In genomic region chr13:43183248-43184055, GRCm38 (mm10) we compare ENCODE assay signal across 7 mouse cellular contexts. TPM values are rescaled to one million over a fixed set of nuclear protein-coding genes. Genes with fewer than 3 reads are reported as not detected.
DNase-seq lines count a peak whose midpoint lies in the region; ATAC-seq and TF ChIP-seq lines count a peak whose summit lies in the region.

No protein-coding gene starts in this region.

- H3K36me3 ChIP-seq in neural tube, embryonic 11.5 days (ENCODE audit: control insufficient read depth, insufficient read depth, low read length): no peaks in the 10 kb centered on the region
- no peaks in the 10 kb centered on the region for H3K36me3 ChIP-seq in embryonic facial prominence, embryonic 15.5 days
- H3K36me3 ChIP-seq in limb, embryonic 14.5 days (ENCODE audit: control insufficient read depth, insufficient read depth, low read length): no peaks in the 10 kb centered on the region

- intact Hi-C loops in left cerebral cortex, postnatal 25 days (cut with DNase I): loop anchor here (2.0 to 10.0 kb wide), 3 partner anchors 121 to 341 kb away; partner anchors contain the start of gene Gfod1

- WGBS in neural tube, embryonic 11.5 days: 60% methylated on average over 8 of the region's 8 CpGs
- WGBS in embryonic facial prominence, embryonic 15.5 days: 35% methylated on average over 8 of the region's 8 CpGs
- WGBS in limb, embryonic 14.5 days: 19% methylated on average over 8 of the region's 8 CpGs

- H3K4me3 ChIP-seq in neural tube, embryonic 11.5 days (ENCODE audit: low read depth, low read length): peak overlapping the region; percentile 6; the same call in 1 of the 2 replicates
- H3K4me3 ChIP-seq in embryonic facial prominence, embryonic 15.5 days (replicated peaks): peak overlapping the region; percentile 40
- H3K4me3 ChIP-seq in limb, embryonic 14.5 days (replicated peaks; ENCODE audit: low read length): peak overlapping the region; percentile 25

- no peak for TF ChIP-seq POLR2A in limb, embryonic 14.5 days (IDR thresholded peaks at IDR 0.05; ENCODE audit: borderline replicate concordance, extremely low read depth, insufficient read depth, insufficient read length)

- H3K9ac ChIP-seq in neural tube, embryonic 11.5 days (ENCODE audit: low read length): 0 out of 2 replicates have a peak overlapping the region, but pooled peaks have one; percentile 6
- peak overlapping the region; percentile 15; the same call in 1 of the 2 replicates for H3K9ac ChIP-seq in embryonic facial prominence, embryonic 15.5 days
- 0 out of 2 replicates have a peak overlapping the region, but pooled peaks have one; percentile 8 for H3K9ac ChIP-seq in limb, embryonic 14.5 days (ENCODE audit: low read depth, low read length, severe bottlenecking)

- ATAC-seq in neural tube, embryonic 11.5 days (ENCODE audit: insufficient read depth, low FRiP score, low TSS enrichment): no peak
- peak; percentile 83 for ATAC-seq in embryonic facial prominence, embryonic 15.5 days (ENCODE audit: insufficient number of reproducible peaks, low FRiP score, low TSS enrichment, low read depth)
- ATAC-seq in limb, embryonic 14.5 days (ENCODE audit: low FRiP score, low read depth): peak; percentile 75

- H3K4me2 ChIP-seq in neural tube, embryonic 11.5 days (ENCODE audit: low read depth): peak overlapping the region; percentile 29
- H3K4me2 ChIP-seq in embryonic facial prominence, embryonic 15.5 days (replicated peaks): peak overlapping the region; percentile 49
- peak overlapping the region; percentile 44 for H3K4me2 ChIP-seq in limb, embryonic 14.5 days (replicated peaks; ENCODE audit: low read depth, low read length, severe bottlenecking)

- no peaks in the 10 kb centered on the region; the same call in 1 of the 2 replicates for H3K4me1 ChIP-seq in neural tube, embryonic 11.5 days (ENCODE audit: control insufficient read depth, insufficient read depth, low read length)
- H3K4me1 ChIP-seq in embryonic facial prominence, embryonic 15.5 days: peaks cover 10% of the 10 kb centered on the region; the same call in 1 of the 2 replicates
- H3K4me1 ChIP-seq in limb, embryonic 14.5 days (ENCODE audit: control insufficient read depth, insufficient read depth, low read length): 0 out of 2 replicates have a peak, but pooled peaks cover 6% of the 10 kb centered on the region

- no peak for DNase-seq in neural tube, embryonic 11.5 days (ENCODE audit: low spot score)
- no peak for DNase-seq in neural tube, embryonic 10.5 days (ENCODE audit: extremely low spot score, low spot score)
- DNase-seq in limb, embryonic 14.5 days (ENCODE audit: low spot score): peak; percentile 75
- peak; percentile 33 for DNase-seq in yolk sac, embryonic 10.5 days (ENCODE audit: low spot score)
- no peak for DNase-seq in layer of hippocampus, adult 8-10 months (ENCODE audit: low spot score in 2 of 2)
- DNase-seq in left cerebral cortex, postnatal 25 days (ENCODE audit: low spot score in 2 of 2): no peak

- H3K27ac ChIP-seq in neural tube, embryonic 11.5 days (ENCODE audit: low read depth, low read length): no peak overlapping the region
- H3K27ac ChIP-seq in embryonic facial prominence, embryonic 15.5 days (replicated peaks): peak overlapping the region; percentile 69; the same call in 1 of the 2 replicates
- peak overlapping the region; percentile 52 for H3K27ac ChIP-seq in limb, embryonic 14.5 days (replicated peaks; ENCODE audit: low read depth, low read length)

- H3K9me3 ChIP-seq in neural tube, embryonic 11.5 days (ENCODE audit: control insufficient read depth, low read length): no peaks in the 10 kb centered on the region
- no peaks in the 10 kb centered on the region for H3K9me3 ChIP-seq in embryonic facial prominence, embryonic 15.5 days (replicated peaks)
- no peaks in the 10 kb centered on the region for H3K9me3 ChIP-seq in limb, embryonic 14.5 days (ENCODE audit: control insufficient read depth, low read length)

- no peaks in the 10 kb centered on the region for H3K27me3 ChIP-seq in neural tube, embryonic 11.5 days (ENCODE audit: control insufficient read depth, insufficient read depth, low read length)
- H3K27me3 ChIP-seq in embryonic facial prominence, embryonic 15.5 days: peaks cover 3% of the 10 kb centered on the region; the same call in 1 of the 2 replicates
- H3K27me3 ChIP-seq in limb, embryonic 14.5 days (ENCODE audit: control insufficient read depth, insufficient read depth, low read length): no peaks in the 10 kb centered on the region

RNA-seq across cellular contexts. Expression of gene Tbc1d7, which starts 12.2 kb away (rescaled TPM):
- polyA plus RNA-seq in neural tube, embryonic 11.5 days (2014; fragmentation: Nextera tagmentation; extraction: Ambion mirVana): 73.7 and 75.4 TPM in 2 replicates
- 41.3 and 41.4 TPM in 2 replicates for polyA plus RNA-seq in embryonic facial prominence, embryonic 15.5 days (2015; fragmentation: Nextera tagmentation; extraction: Ambion mirVana)
- 28.6 and 31.6 TPM in 2 replicates for polyA plus RNA-seq in limb, embryonic 14.5 days (2012; rRNA removed)
- 52.4 and 57.0 TPM in 2 replicates for polyA plus RNA-seq in limb, embryonic 14.5 days (2014; fragmentation: Nextera tagmentation; extraction: Ambion mirVana)
- total RNA-seq in layer of hippocampus, adult 8-10 months (2022): 10 to 100 TPM; 25.9 to 30.3 (median 27.8) TPM
- total RNA-seq in left cerebral cortex, postnatal 25 days (2021): 10 to 100 TPM; 33.0 to 34.5 TPM

Comparison
In these comparisons a context has a peak if more than half of its experiments do, and no peak if none do; other contexts are left out.
1. DNase-seq: peak in limb, embryonic 14.5 days (single experiment) and yolk sac, embryonic 10.5 days (single experiment); none in neural tube, embryonic 11.5 days (single experiment), neural tube, embryonic 10.5 days (single experiment), layer of hippocampus, adult 8-10 months (0 of 2) and left cerebral cortex, postnatal 25 days (0 of 2).
2. Peak in every context shown above with its lines, with median percentiles within 50 percentile points of each other: H3K4me2 ChIP-seq, H3K4me3 ChIP-seq and H3K9ac ChIP-seq.